Mouse (Mus musculus) cortical plate, adult 2 months (tissue): ENCODE measurements around the gene Gamt.

Source experiments
- CTCF ChIP-seq: fragments of 200-500 bp; IDR thresholded peaks from 2 replicates; pipeline ENCODE4 v1.5.1; 2011; ENCODE audit warnings: mild to moderate bottlenecking, control low read depth, low read length; ENCODE audit not compliant: insufficient read depth; ENCODE audit errors: extremely low read depth
- POLR2A ChIP-seq: fragments of 200-500 bp; IDR thresholded peaks from 2 replicates; pipeline ENCODE4 v1.6.1; 2011; ENCODE audit warnings: mild to moderate bottlenecking, low read length, control low read depth; ENCODE audit not compliant: insufficient read depth; ENCODE audit errors: extremely low read depth

- TF ChIP-seq CTCF (no peak), POLR2A (no peak)
Observed at GRCm38 (mm10) chr10:80239791-80240190, 21.0 kb downstream of the Gamt start.
